Mouse (Mus musculus): ENCODE results near the gene 1500011B03Rik. TPM values are rescaled to one million over a fixed set of nuclear protein-coding genes. Genes with fewer than 3 reads are reported as not detected.

Gene 1500011B03Rik
- polyA plus RNA-seq, 1 experiment from 2014 or later, result 70.3 TPM

- Histone ChIP-seq H3K36me3 (ENCODE audit: control insufficient read depth, insufficient read depth, low read length) (peaks cover 4% of the 10 kb centered on the region; the same call in 1 of the 2 replicates), H3K27ac (ENCODE audit: low read depth, low read length) (no peak overlapping the region), H3K27me3 (replicated peaks; ENCODE audit: control insufficient read depth, insufficient read depth, low read length) (no peaks in the 10 kb centered on the region), H3K4me1 (replicated peaks; ENCODE audit: control insufficient read depth, insufficient read depth, low read length) (no peaks in the 10 kb centered on the region), H3K9me3 (ENCODE audit: control insufficient read depth, low read length) (peaks cover 8% of the 10 kb centered on the region; the same call in 1 of the 2 replicates), H3K4me2 (no peak overlapping the region), H3K9ac (ENCODE audit: low read depth, low read length) (no peak overlapping the region), H3K4me3 (ENCODE audit: low read depth, low read length) (no peak overlapping the region)
- ATAC-seq (replicated peaks; ENCODE audit: low FRiP score) (no peak; the same call in 1 of the 2 replicates), DNase-seq (ENCODE audit: low spot score) (no peak)
- WGBS, result 64% methylated on average over 11 of the region's 11 CpGs
Measured at GRCm38 (mm10) chr5:114818124-114818523, 5.1 kb downstream of the 1500011B03Rik start.

GRCm38 (mm10) chr5:114816599-114816998 is 6.7 kb downstream of the 1500011B03Rik start:
- Histone ChIP-seq H3K9ac (ENCODE audit: low read depth, low read length) (no peak overlapping the region), H3K27ac (ENCODE audit: low read depth, low read length) (no peak overlapping the region), H3K27me3 (replicated peaks; ENCODE audit: control insufficient read depth, insufficient read depth, low read length) (no peaks in the 10 kb centered on the region), H3K4me1 (replicated peaks; ENCODE audit: control insufficient read depth, insufficient read depth, low read length) (peaks cover under 1% of the 10 kb centered on the region; the same call in 1 of the 2 replicates), H3K36me3 (ENCODE audit: control insufficient read depth, insufficient read depth, low read length) (no peaks in the 10 kb centered on the region), H3K4me2 (no peak overlapping the region), H3K9me3 (ENCODE audit: control insufficient read depth, low read length) (0 out of 2 replicates have a peak, but pooled peaks cover 3% of the 10 kb centered on the region), H3K4me3 (ENCODE audit: low read depth, low read length) (no peak overlapping the region)
- ATAC-seq (replicated peaks; ENCODE audit: low FRiP score) (no peak), DNase-seq (ENCODE audit: low spot score) (no peak)
- 73% methylated on average over 6 of the region's 6 CpGs for WGBS

GRCm38 (mm10) chr5:114813525-114814181 is 9.6 kb downstream of the 1500011B03Rik start:
- ATAC-seq (replicated peaks; ENCODE audit: low FRiP score) (peak; percentile 87), DNase-seq (ENCODE audit: low spot score) (peak; percentile 88)
- H3K9me3 ChIP-seq (ENCODE audit: control insufficient read depth, low read length), result no peaks in the 10 kb centered on the region
- peaks cover 17% of the 10 kb centered on the region for H3K4me1 ChIP-seq (replicated peaks; ENCODE audit: control insufficient read depth, insufficient read depth, low read length)
- H3K9ac ChIP-seq (ENCODE audit: low read depth, low read length), result peak overlapping the region; percentile 73
- H3K36me3 ChIP-seq (ENCODE audit: control insufficient read depth, insufficient read depth, low read length), result 0 out of 2 replicates have a peak, but pooled peaks cover 2% of the 10 kb centered on the region
- peak overlapping the region; percentile 61 for H3K4me2 ChIP-seq
- H3K4me3 ChIP-seq (ENCODE audit: low read depth, low read length), result peak overlapping the region; percentile 76
- H3K27ac ChIP-seq (ENCODE audit: low read depth, low read length), result peak overlapping the region; percentile 67; the same call in 1 of the 2 replicates
- H3K27me3 ChIP-seq (replicated peaks; ENCODE audit: control insufficient read depth, insufficient read depth, low read length), result no peaks in the 10 kb centered on the region
- 1% methylated on average over 49 of the region's 50 CpGs for WGBS

- peaks cover 7% of the 10 kb centered on the region for H3K36me3 ChIP-seq (ENCODE audit: control insufficient read depth, insufficient read depth, low read length)
- DNase-seq (ENCODE audit: low spot score) (no peak), ATAC-seq (replicated peaks; ENCODE audit: low FRiP score) (no peak)
- H3K4me1 ChIP-seq (replicated peaks; ENCODE audit: control insufficient read depth, insufficient read depth, low read length), result peaks cover 50% of the 10 kb centered on the region
- H3K4me3 ChIP-seq (ENCODE audit: low read depth, low read length), result no peak overlapping the region
- H3K9ac ChIP-seq (ENCODE audit: low read depth, low read length), result no peak overlapping the region
- H3K27ac ChIP-seq (ENCODE audit: low read depth, low read length), result peak overlapping the region; percentile 0; the same call in 1 of the 2 replicates
- no peaks in the 10 kb centered on the region for H3K27me3 ChIP-seq (replicated peaks; ENCODE audit: control insufficient read depth, insufficient read depth, low read length)
- WGBS, result 79% methylated on average over 5 of the region's 5 CpGs
- no peaks in the 10 kb centered on the region for H3K9me3 ChIP-seq (ENCODE audit: control insufficient read depth, low read length)
- no peak overlapping the region for H3K4me2 ChIP-seq
Measured at GRCm38 (mm10) chr5:114809826-114810225, 13.4 kb downstream of the 1500011B03Rik start.

- Histone ChIP-seq H3K36me3 (ENCODE audit: control insufficient read depth, insufficient read depth, low read length) (peaks cover 9% of the 10 kb centered on the region), H3K4me1 (replicated peaks; ENCODE audit: control insufficient read depth, insufficient read depth, low read length) (peaks cover 50% of the 10 kb centered on the region), H3K27me3 (replicated peaks; ENCODE audit: control insufficient read depth, insufficient read depth, low read length) (no peaks in the 10 kb centered on the region), H3K4me3 (ENCODE audit: low read depth, low read length) (no peak overlapping the region), H3K4me2 (no peak overlapping the region), H3K9me3 (ENCODE audit: control insufficient read depth, low read length) (no peaks in the 10 kb centered on the region), H3K27ac (ENCODE audit: low read depth, low read length) (peak overlapping the region; percentile 0; the same call in 1 of the 2 replicates), H3K9ac (ENCODE audit: low read depth, low read length) (no peak overlapping the region)
- DNase-seq (ENCODE audit: low spot score) (no peak), ATAC-seq (replicated peaks; ENCODE audit: low FRiP score) (no peak)
- WGBS, result 77% methylated on average over 10 of the region's 10 CpGs
Measured at GRCm38 (mm10) chr5:114809181-114809756, 14.0 kb downstream of the 1500011B03Rik start.

- Histone ChIP-seq H3K9ac (ENCODE audit: low read depth, low read length) (no peak overlapping the region), H3K27me3 (replicated peaks; ENCODE audit: control insufficient read depth, insufficient read depth, low read length) (no peaks in the 10 kb centered on the region), H3K36me3 (ENCODE audit: control insufficient read depth, insufficient read depth, low read length) (peaks cover 17% of the 10 kb centered on the region), H3K27ac (ENCODE audit: low read depth, low read length) (peak overlapping the region; percentile 94), H3K4me1 (replicated peaks; ENCODE audit: control insufficient read depth, insufficient read depth, low read length) (peaks cover 50% of the 10 kb centered on the region), H3K9me3 (ENCODE audit: control insufficient read depth, low read length) (no peaks in the 10 kb centered on the region), H3K4me2 (peak overlapping the region; percentile 58), H3K4me3 (ENCODE audit: low read depth, low read length) (no peak overlapping the region)
- peak; percentile 58 for ATAC-seq (replicated peaks; ENCODE audit: low FRiP score)
- WGBS, result 52% methylated on average over 8 of the region's 8 CpGs
- DNase-seq (ENCODE audit: low spot score), result no peak
Measured at GRCm38 (mm10) chr5:114808385-114808784, 14.9 kb downstream of the 1500011B03Rik start.

- Histone ChIP-seq H3K27ac (ENCODE audit: low read depth, low read length) (peak overlapping the region; percentile 94), H3K27me3 (replicated peaks; ENCODE audit: control insufficient read depth, insufficient read depth, low read length) (no peaks in the 10 kb centered on the region), H3K4me2 (peak overlapping the region; percentile 58), H3K4me3 (ENCODE audit: low read depth, low read length) (no peak overlapping the region), H3K9me3 (ENCODE audit: control insufficient read depth, low read length) (no peaks in the 10 kb centered on the region), H3K36me3 (ENCODE audit: control insufficient read depth, insufficient read depth, low read length) (peaks cover 21% of the 10 kb centered on the region), H3K4me1 (replicated peaks; ENCODE audit: control insufficient read depth, insufficient read depth, low read length) (peaks cover 50% of the 10 kb centered on the region), H3K9ac (ENCODE audit: low read depth, low read length) (peak overlapping the region; percentile 50)
- DNase-seq (ENCODE audit: low spot score) (no peak), ATAC-seq (replicated peaks; ENCODE audit: low FRiP score) (peak; percentile 2; the same call in 1 of the 2 replicates)
- 58% methylated on average over 6 of the region's 6 CpGs for WGBS
Measured at GRCm38 (mm10) chr5:114807893-114808292, 15.4 kb downstream of the 1500011B03Rik start.

- peaks cover 50% of the 10 kb centered on the region for H3K4me1 ChIP-seq (replicated peaks; ENCODE audit: control insufficient read depth, insufficient read depth, low read length)
- 0 out of 2 replicates have a peak overlapping the region, but pooled peaks have one; percentile 25 for H3K4me3 ChIP-seq (ENCODE audit: low read depth, low read length)
- peak overlapping the region; percentile 94 for H3K27ac ChIP-seq (ENCODE audit: low read depth, low read length)
- ATAC-seq (replicated peaks; ENCODE audit: low FRiP score) (peak; percentile 90), DNase-seq (ENCODE audit: low spot score) (no peak)
- H3K36me3 ChIP-seq (ENCODE audit: control insufficient read depth, insufficient read depth, low read length), result peaks cover 22% of the 10 kb centered on the region
- peak overlapping the region; percentile 55 for H3K9ac ChIP-seq (ENCODE audit: low read depth, low read length)
- no peaks in the 10 kb centered on the region for H3K9me3 ChIP-seq (ENCODE audit: control insufficient read depth, low read length)
- H3K27me3 ChIP-seq (replicated peaks; ENCODE audit: control insufficient read depth, insufficient read depth, low read length), result no peaks in the 10 kb centered on the region
- 22% methylated on average over 8 of the region's 8 CpGs for WGBS
- H3K4me2 ChIP-seq, result peak overlapping the region; percentile 58
Measured at GRCm38 (mm10) chr5:114807468-114807867, 15.8 kb downstream of the 1500011B03Rik start.

Measured in liver, embryonic 11.5 days (tissue).